Mouse (Mus musculus) right cerebral cortex, postnatal 14 days (tissue): ENCODE data around the gene Plch2.

Source experiments
- DNase-seq: peaks from one replicate; pipeline ENCODE4 v3.0.0; 2022

Gene Plch2

DNA sequence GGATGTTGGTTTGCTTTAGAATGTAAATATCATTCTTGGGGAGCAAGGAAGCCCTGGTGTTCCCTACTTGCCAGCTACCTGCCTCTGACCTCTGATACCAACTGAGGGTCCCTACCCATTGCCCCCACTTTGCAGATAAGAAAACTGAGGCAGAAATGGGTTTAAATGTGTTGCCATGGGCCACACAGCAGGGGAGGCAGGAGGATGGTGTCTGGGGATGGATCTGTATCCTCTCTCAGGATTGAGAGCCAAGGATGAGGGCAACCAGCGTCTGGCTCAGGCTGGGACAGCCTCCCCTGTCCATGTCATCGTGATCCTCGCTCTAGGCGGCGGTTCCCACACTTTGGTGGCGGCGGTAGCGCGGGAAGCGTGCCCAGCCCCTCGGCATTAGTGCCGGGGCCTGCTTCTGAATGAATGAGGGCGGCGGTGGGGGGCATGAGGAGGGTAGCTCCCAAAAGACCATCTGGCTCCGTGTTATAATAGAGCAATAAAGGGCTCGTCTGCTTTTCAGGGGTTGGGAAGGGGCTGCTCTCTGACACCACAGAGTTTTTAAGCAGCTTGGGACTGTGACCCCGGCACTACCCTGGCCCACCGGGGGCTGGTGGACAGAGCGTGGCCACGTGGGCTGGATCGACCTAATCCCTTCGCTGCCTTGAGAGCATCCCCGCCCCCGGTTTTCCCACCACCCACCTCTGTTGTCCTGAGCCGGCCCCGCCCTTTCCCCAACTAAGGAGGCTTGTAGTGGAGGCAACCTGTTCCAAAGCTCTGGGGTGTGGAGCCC is 103.9 kb downstream of the Plch2 start:
- no peak for DNase-seq

DNA sequence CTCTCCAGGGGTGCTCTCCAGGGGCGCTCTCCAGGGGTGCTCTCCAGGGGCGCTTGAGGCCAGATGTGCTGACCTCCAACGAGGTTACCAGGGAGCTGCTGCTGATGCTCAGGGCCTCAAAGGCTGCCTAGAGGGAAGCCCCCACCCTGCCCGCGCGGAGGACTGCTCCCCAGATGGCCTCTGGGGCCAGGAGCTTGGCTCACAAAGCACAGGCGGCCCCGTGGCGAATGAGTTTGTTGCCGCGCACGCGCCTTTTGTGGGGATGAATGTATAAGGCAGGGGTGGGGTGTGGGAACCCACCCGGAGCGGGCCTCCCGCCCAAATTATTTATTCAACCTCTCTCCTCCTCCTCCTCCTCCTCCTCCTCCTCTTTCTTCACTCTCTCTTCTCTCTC is 107.0 kb downstream of the Plch2 start:
- DNase-seq, result no peak

DNA sequence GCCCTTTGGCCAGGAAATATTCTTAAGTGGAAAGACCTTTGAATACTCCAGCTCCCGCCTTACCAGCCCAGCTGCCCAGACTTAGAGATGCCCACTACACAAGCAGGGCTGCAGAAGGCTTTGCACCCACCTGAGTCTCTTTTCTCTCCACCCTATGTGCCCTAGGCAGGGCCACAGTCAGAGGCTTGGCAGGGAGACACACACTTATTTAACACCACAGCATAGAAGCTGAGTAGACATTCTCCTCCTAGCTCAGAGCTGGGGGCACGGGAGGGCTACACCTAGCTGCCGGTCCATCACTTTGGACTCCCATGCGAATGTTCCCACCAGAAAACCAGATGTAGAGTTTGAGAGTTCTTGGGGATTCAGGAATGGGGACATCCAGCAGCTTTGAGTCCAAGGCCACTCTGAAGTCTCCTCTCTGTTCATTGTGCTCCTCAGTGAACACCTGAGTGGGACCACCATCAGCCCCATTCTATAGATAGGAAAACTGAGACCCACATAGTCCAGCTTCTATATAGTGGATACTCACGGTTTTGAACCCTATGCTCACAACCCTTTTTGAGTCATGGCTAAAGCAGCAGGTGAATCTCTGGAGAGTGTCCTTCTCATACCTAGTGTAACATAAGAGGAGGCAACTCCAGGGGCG is 107.5 kb downstream of the Plch2 start:
- DNase-seq, result no peak

DNA sequence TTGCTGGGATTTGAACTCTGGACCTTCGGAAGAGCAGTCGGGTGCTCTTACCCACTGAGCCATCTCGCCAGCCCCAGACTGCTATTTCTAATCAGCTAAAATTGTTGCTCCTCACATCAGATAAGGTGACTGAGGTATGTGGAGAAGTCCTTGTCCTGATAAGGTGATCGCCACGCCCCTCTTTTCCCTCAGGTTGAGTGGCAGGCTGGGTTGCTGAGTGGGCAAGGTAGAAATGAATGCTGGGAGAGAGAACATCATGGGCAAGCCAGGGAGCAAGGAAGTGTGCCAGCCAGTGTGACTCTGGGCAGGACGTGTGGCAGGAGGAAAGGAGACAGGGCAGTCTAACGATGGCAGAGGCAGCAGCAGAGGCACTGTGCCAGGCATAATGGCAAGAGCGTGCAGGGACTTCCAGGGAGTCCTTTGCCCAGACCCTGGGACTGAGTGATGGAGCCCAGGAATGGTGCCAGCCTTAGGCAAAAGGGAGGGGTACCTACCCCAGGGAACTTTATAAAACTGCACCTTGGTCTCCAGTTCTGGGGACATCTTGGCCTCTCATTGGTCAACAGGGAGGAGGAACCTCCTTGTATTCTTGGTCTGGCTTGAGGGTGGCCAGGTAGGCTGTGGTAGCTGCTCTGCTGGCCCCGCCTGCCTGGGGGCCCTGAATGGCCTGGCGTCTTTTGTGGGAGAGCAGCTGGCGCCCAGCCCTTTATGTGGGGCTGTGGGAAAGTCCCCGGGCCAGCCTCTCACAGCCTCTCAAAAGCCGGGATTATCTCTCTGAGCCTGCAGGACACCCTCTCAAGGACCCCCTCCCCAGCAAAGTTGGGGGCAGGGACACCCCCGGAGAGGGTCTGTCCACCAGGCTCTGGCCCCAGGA is 108.3 kb downstream of the Plch2 start:
- peak; percentile 58 for DNase-seq

DNA sequence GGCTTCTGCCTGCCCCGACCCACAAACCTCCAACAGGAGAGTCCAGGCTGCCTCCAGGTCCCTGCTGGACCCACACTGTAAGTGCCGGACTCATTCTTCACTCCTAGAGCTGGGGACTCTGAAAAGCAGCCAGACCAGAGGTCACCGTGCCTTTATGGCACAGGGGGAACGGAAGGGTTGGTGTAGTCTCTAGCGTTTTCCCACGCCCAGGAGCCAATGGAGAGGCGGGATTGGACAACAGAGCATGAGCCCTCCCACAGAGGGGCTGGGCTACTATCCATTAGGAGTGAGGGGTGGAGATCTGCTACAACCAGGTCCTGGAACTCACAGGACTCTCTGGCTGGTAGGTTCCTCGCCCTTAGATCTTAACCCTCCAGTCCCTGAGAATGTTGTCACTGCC is 110.3 kb downstream of the Plch2 start:
- peak; percentile 47 for DNase-seq

DNA sequence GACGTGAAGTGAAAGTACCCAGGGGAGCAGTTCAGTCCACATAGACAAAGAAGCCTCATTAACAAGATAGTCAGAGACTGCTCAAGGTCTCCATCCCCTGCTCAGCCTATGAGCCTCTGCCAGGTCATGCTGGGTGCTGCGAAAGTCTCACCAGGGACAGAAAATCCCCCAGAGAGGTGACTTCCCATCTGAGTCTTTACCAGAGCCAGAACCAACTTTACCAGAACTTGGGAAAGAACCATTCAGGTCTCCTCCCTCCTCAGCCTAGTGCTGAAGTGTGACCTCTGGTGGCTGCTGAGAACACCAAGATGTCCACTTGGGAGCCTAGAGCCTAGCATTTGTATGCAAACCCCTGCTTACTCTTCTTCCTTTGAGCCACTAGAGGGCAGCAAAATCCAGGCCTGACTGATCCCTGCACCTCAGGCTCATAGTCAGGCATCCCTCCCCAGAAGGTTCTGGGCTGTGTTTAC is 112.4 kb downstream of the Plch2 start:
- peak; percentile 62 for DNase-seq

DNA sequence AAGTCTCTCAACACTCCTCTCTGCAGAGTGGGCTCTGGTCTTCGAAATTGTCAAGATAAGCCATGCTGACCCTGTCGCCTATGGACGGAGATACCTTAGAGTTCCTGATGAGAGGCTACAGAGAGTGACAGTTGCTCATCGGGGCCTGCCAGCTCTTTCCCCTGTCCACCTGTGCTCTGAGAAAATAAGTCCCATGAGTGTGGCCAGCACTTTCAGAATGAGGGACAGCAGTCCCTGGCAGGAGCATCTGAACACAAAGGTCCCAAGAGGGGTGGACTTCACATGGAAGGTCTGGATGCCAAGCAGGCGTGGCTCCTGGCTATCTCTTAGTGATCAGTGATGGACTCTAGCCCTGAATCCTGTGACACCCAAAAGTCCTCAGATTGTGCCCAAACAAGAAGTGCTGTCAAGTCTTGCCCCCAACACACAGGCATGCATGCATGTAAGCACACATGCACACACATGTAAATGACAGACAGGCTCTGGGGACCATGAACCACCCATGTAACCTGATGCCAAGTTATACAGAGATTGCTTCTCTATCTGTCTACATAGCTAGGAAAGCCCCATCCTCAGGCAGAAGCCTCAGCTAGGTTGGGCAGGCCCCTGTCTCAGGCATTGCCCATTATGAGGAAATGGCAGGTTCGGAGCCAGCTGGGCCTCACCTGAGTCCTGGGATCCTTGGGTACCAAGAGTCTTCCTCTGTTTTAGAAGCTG is 113.1 kb downstream of the Plch2 start:
- DNase-seq, result no peak

DNA sequence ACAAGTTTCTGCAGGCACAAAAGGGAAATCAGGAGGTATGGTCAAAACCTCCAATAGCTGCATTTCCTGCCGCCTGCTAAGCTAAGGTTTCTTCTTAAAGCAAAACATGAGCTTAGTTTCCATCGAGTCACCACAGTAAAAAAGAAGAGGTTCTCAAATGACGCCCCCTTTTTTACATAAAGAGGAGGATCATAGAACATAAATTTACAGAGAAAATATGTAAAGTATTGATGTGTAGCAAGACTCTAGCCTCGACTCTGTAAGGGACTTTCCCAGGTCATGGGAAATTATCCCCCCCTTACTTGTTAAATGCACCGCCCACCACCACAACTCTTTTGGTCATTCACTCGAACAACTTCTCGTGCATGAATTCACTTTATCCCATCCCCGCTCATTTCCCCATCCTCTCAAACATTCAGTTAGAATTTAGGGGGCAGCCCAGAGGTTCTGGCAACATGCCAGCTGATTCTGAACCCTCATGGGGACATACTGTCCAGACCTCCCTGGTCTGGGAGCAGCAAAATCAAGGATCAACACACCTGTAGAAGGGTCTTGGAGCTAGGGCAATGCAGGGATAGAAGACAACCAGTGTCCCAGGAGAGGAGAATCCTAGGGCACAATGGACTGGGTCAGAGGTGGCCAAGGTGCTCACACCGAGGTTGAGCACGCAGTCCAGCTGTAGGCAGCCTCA is 113.8 kb downstream of the Plch2 start:
- DNase-seq, result no peak

DNA sequence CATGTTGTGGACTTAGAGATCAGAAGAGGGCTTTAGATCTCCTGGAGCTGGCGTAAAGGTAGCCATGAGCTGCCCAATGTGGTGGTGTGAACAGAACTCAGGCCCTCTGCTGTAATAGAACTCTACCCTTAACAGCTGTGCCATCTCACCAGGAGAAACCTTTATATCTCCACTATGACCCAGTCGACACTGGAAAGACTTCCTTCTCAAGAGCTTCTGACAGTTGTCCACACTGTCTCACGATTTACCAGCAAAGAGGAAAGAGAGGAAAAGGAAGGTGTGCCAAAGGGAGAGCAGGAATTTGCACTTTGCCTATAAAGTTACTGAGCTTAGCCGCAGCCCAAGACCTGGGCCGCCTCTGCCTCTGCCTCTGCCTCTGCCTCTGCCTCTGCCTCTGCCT is 114.8 kb downstream of the Plch2 start:
- no peak for DNase-seq

DNA sequence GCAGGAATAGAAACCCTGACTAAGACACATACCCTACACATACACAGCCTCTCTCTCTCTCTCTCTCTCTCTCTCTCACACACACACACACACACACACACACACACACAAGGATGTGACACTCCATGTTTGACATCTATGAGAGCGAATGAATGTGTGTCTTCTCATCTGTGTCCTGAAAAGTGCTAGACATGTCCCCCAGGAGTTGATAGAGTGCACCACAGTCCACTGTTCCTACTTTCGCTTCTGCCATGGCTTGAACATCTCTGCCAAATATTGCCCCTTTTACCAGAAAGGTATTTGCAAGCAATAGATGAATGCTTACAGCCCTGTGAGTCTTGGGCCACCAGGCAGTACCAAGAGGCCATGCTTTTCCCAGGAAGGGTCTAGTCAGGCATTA is 116.4 kb downstream of the Plch2 start:
- no peak for DNase-seq

DNA sequence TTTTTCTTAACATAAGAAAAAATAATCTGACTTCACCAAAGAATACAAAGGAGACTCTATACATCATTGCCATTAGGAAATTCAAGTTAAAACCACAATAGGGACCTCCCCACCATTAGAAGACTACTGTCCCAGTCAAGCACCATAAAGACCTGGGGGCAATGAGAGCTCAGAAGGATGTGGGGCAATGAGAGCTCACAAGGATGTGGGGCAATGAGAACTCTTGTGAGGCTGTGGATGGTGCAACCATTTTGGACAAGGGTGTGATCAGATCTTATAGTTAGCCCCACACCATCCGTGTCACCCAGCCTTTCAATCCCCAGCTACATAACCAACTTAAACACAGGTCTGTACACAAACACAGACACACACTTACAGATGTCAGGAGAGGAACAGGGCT is 118.8 kb downstream of the Plch2 start:
- no peak for DNase-seq

DNA sequence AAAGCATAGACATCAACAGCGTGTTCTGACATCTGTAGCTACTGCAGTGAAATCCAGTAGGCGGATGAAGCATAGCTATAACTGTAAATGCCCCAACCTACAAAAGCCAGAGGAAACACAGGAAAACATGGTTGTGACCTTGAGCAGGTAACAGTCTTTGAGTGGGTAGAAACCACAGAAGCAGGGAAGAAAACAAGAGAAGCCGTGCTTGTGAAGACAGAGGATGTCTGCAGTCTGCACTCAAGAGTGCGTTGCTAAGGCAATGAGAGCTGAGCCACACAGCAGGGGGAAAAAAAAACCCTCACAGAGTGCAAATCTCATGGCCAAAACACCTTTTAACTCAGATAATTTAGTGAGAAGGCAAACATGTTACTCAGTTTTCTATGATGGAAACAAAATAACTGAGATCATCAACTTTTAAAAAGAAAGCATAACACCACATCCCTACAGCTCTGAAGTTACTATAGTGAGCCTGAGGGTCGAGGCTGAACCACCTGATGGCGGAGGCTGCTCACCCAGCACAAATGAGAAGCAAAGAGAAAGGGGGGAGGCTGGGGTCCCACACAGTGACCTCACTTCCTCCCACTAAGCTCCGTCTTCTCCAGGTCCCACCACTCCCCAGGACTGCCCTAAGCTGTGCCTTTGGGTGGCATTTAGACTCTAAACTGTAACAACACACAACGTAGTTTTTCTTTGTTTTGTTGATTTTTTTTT is 119.9 kb downstream of the Plch2 start:
- no peak for DNase-seq

DNA sequence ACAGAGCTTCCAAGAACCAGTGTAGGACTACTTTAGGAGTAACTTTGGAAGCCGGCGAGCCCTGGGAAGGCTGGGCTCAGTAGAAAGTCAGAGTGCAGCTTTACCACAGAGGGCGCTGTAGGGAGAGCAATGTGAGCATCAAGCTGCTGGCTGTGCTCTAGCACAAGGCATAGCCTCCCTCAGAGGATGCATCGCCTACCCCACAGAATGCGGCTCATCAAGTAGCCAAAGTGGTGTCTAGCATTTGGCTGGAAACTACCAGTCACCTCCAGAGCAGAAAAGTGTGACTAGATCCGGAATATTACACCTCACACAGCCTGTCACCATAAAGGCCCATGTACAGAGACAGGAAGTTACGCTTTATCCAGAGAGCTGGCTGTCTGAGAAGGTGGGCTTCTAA is 120.8 kb downstream of the Plch2 start:
- DNase-seq, result no peak

DNA sequence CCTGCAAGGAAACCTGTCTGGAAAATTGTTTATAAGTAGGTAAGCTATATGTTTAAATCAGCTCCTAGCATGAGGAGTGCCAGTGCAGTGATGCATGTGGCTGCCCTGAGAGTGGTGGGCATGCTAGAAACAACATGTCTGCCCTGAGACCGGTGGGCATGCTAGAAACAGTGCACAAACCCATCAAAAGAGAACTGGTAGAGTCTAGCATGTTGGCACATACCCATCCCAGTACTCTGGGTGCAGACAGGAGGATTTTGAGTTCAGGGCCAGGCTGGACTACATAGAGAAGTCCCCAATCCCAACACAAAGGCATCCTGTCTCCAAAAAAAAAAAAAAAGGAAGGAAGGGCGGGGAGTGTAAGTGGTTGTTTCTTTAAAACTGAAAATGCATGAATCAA is 121.8 kb downstream of the Plch2 start:
- DNase-seq, result no peak

DNA sequence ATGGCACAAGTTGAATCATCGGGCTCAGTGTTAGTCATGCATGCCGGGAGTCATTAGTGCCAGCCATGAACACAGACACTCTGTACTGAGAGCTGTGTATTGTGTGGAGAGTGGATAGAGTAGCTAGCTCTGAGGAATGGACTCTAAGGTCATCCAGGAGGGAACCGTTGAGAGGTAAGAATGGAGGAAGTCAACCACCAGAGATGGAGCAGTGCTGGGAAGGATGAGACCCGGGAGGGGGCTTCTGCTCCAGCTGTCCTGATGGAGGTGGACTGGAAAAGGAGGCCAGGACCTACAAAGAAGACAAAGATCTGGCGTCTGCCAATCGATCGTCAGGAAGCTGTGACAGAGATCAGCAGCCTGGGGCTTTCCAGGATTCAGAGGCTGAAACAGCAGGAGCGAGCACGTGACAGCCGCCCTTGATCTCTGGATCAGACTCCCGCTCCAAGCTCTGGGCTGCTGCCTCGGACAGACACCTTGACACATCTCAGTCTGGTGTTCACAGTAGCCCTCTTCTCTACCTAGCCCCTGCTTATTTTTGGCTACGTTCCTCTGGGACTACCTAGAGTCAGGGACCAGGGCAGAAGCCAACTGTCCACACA is 123.2 kb downstream of the Plch2 start:
- no peak for DNase-seq
